Mouse (Mus musculus): ENCODE data around the gene Dalrd3. TPM values are rescaled to one million over a fixed set of nuclear protein-coding genes. Genes with fewer than 3 reads are reported as not detected.

Gene Dalrd3
- total RNA-seq (2021) (10 to 100 TPM; 67.2 to 70.7 TPM), polyA plus RNA-seq (2012; rRNA removed) (325 and 372 TPM in 2 replicates)
- long read RNA-seq, transcript Dalrd3-201 (12 exons, 1,746 nt): major isoform, 37 of 58 reads
- long read RNA-seq, partial matches to known transcripts: 5 of 58 reads
- long read RNA-seq, other reads (novel, unspliced or antisense): 16 of 58 reads

- DNase-seq: peak; percentile 95
Measured at GRCm38 (mm10) chr9:108569381-108570206, at the start of gene Dalrd3. TSS of gene Dalrd3 (plus strand) at chr9:108569886.

GRCm38 (mm10) chr9:108521604-108522003 is 48.1 kb upstream of the Dalrd3 start:
- no peak for DNase-seq

- no peak for DNase-seq
Measured at GRCm38 (mm10) chr9:108523341-108523740, 46.3 kb upstream of the Dalrd3 start.

GRCm38 (mm10) chr9:108525400-108525799 is 44.3 kb upstream of the Dalrd3 start:
- DNase-seq: no peak

- DNase-seq: no peak
Measured at GRCm38 (mm10) chr9:108530954-108531353, 38.7 kb upstream of the Dalrd3 start.

- no peak for DNase-seq
Measured at GRCm38 (mm10) chr9:108531496-108531895, 38.2 kb upstream of the Dalrd3 start.

GRCm38 (mm10) chr9:108540846-108541245 is 28.8 kb upstream of the Dalrd3 start:
- DNase-seq: no peak

GRCm38 (mm10) chr9:108545986-108546385 is 23.7 kb upstream of the Dalrd3 start:
- no peak for DNase-seq

- DNase-seq: no peak
Measured at GRCm38 (mm10) chr9:108546875-108547274, 22.8 kb upstream of the Dalrd3 start.

- DNase-seq: no peak
Measured at GRCm38 (mm10) chr9:108559169-108559568, 10.5 kb upstream of the Dalrd3 start.

- peak; percentile 96 for DNase-seq
Measured at GRCm38 (mm10) chr9:108560227-108560841, 9.4 kb upstream of the Dalrd3 start, which contains the start of gene Impdh2. TSS of gene Impdh2 (plus strand) at chr9:108560286.

- DNase-seq: no peak
Measured at GRCm38 (mm10) chr9:108563671-108564070, 6.0 kb upstream of the Dalrd3 start.

- no peak for DNase-seq
Measured at GRCm38 (mm10) chr9:108564131-108564530, 5.6 kb upstream of the Dalrd3 start.

- DNase-seq: peak; percentile 46
Measured at GRCm38 (mm10) chr9:108565881-108566814, 3.5 kb upstream of the Dalrd3 start.

GRCm38 (mm10) chr9:108566815-108567776 is 2.6 kb upstream of the Dalrd3 start, which contains the start of gene Ndufaf3:
TSS of gene Ndufaf3 (minus strand) at chr9:108567434.
- DNase-seq: peak; percentile 98

GRCm38 (mm10) chr9:108567931-108568419 is 1.7 kb upstream of the Dalrd3 start:
- DNase-seq: peak; percentile 49

GRCm38 (mm10) chr9:108568511-108568921 is 1.2 kb upstream of the Dalrd3 start:
- no peak for DNase-seq

GRCm38 (mm10) chr9:108570207-108570896 is 666 bp downstream of the Dalrd3 start:
- DNase-seq: peak; percentile 87

GRCm38 (mm10) chr9:108571401-108571973 is 1.8 kb downstream of the Dalrd3 start:
- no peak for DNase-seq
